Mouse (Mus musculus) activated CD4-positive, CD25-positive, alpha-beta regulatory T cell, adult 9 weeks (primary cell): ENCODE measurements around the gene Tmem245. TPM values are rescaled to one million over a fixed set of nuclear protein-coding genes. Genes with fewer than 3 reads are reported as not detected.

Experiments
- polyA plus RNA-seq: library from polyadenylated mRNA; unstranded; fragments of 100-300 nt; shearing (Covaris generic); gene quantifications from one replicate; pipeline ENCODE4 v1.2.1, GENCODE M21; 2017

Gene Tmem245
- polyA plus RNA-seq, result 2.3 TPM

GRCm38 (mm10) chr4:56946641-56947640, at the start of gene Tmem245:
Tmem245 (minus strand) TSS chr4:56947437.

GRCm38 (mm10) chr4:56990215-56990584, 43.0 kb upstream of the Tmem245 start, which contains the start of gene Frrs1l:
Frrs1l (minus strand) TSS chr4:56990391.

GRCm38 (mm10) chr4:56865003-56865511, 82.2 kb downstream of the Tmem245 start, which contains the start of gene Ctnnal1:
Ctnnal1 (minus strand) TSS chr4:56865188.

Other genes starting within 250 kb of the Tmem245 start
- gene Gm26657, start 207.4 kb downstream of the Tmem245 start, polyA plus RNA-seq, result not detected
- gene Actl7b, start 206.0 kb downstream of the Tmem245 start, polyA plus RNA-seq, result not detected
- not detected for gene Actl7a, start 204.0 kb downstream of the Tmem245 start, polyA plus RNA-seq
- 34.4 TPM for gene Elp1, start 145.1 kb downstream of the Tmem245 start, polyA plus RNA-seq
- 27.6 TPM for gene Fam206a, start 145.1 kb downstream of the Tmem245 start, polyA plus RNA-seq
- 0.97 TPM for gene Ctnnal1, start 82.2 kb downstream of the Tmem245 start, polyA plus RNA-seq
- not detected for gene Frrs1l, start 43.0 kb upstream of the Tmem245 start, polyA plus RNA-seq
- gene Epb41l4b, start 196.0 kb upstream of the Tmem245 start, polyA plus RNA-seq, result 0.11 TPM